Mouse (Mus musculus) yolk sac, embryonic 10.5 days (tissue): ENCODE measurements around the gene Cyp2d26.
A peak's percentile ranks its signal among the peaks of the same experiment; 100 is the strongest.
"Not testable (repeated sequence)": the region's sequence is repeated elsewhere in the genome, so short reads cannot be mapped to it uniquely, and the experiment has no call there.

Experiments
- DNase-seq: peaks from one replicate; pipeline ENCODE4 v3.0.0-alpha.2; 2017; ENCODE audit warnings: low spot score

The Cyp2d26 gene

DNA sequence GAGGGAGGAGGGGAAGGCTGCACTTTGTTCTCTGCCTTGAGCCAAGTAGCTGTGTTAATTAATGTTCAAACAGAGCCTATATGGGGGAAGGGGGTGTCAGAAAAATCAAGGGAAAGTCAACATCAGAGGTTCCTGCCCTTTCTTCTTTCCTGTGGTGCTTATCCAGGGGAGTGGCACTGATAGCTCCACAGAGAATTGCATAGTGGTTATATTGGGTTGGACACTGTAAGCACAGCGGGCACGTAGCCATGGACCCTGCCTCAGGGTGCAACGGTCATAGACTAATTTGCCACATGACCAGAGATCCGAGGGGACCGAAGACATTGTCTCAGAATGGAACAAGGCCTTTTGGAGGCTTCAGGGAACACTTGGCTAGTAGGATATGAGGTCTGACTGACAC, at the start of gene Cyp2d26:
Gene Cyp2d26, minus strand, starts transcription at position 18 of the 400 bp plus-strand sequence.
- DNase-seq: peak; percentile 32

DNA sequence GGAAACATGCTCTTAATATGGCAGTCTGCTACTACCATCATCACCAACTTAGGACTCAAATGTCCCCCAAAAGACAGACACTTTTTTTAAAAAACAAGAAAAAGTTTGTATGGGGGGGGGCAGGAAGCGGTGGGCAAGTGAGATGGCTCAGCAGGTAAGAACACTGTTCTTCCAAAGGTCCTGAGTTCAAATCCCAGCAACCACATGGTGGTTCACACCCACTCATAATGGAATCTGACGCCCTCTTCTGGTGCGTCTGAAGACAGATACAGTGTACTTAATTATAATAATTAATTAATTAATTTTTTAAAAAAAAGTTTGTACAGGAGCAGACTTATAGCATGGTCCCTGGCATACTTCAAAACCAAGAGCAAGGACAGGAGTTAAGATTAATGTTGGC, 45.1 kb upstream of the Cyp2d26 start:
- no peak for DNase-seq

- DNase-seq: no peak
Measured at GRCm38 (mm10) chr15:82829917-82830316, 35.8 kb upstream of the Cyp2d26 start.

DNA sequence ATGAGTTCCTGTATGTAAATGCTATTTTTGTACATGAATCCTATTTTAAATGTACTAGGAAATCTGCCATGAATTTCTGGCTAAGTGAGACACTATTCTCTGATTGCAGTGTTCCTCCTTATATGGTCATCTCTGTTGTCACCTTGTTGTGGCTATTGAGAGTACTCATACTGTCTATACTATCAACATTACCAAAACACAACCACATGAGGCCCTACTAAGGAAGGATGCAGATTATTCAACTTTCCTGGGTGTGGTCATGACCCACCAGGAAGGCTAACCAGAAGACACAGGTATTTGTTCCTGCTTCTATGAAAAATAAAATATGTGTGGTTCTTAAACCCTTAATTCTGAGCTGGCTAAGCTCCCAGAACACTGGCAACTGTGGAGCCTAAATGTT, 31.8 kb upstream of the Cyp2d26 start:
- no peak for DNase-seq

- DNase-seq: no peak
Measured at GRCm38 (mm10) chr15:82822347-82822746, 28.3 kb upstream of the Cyp2d26 start.

- no peak for DNase-seq
Measured at GRCm38 (mm10) chr15:82821657-82822056, 27.6 kb upstream of the Cyp2d26 start.

- DNase-seq: no peak
Measured at GRCm38 (mm10) chr15:82815296-82815695, 21.2 kb upstream of the Cyp2d26 start.

DNA sequence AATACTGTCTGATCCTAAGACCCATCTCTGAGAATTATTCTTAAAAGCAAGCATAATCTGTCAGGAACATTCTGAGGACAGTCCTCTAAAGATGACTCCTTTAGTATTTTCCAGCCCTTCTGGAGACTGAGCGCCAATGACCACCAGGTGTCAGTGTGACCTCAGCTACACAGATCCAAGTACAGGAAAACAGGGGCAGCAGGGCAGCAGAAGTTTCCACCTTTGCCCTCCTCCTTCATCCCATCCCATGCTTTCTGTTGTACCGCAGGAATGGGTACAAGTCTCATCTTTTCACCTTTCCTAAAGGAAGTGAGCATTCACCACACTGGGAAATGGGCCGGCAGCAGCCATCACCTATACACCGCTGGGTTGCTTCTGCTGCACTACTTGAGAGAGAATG, 20.7 kb upstream of the Cyp2d26 start:
- peak; percentile 32 for DNase-seq

GRCm38 (mm10) chr15:82814321-82814720, 20.2 kb upstream of the Cyp2d26 start:
- no peak for DNase-seq

DNA sequence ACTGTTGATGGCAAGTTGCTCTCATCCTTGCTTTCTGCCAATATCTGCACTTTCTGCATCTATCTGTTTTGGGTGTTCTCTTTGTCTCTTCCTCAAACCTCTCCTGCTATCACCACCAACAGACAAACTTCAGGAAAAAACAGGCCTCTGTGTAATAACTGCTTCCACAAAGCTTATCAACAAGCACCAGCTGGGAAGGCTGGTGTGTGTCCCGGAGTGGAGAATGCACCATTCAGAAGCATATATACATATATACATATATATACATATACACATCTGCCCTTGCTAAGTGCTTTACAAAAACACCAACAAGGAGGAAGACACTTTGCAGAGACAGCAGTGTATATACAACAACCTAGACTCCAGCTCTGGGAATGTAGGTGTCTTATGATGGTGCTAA, 16.5 kb upstream of the Cyp2d26 start:
- no peak for DNase-seq

DNA sequence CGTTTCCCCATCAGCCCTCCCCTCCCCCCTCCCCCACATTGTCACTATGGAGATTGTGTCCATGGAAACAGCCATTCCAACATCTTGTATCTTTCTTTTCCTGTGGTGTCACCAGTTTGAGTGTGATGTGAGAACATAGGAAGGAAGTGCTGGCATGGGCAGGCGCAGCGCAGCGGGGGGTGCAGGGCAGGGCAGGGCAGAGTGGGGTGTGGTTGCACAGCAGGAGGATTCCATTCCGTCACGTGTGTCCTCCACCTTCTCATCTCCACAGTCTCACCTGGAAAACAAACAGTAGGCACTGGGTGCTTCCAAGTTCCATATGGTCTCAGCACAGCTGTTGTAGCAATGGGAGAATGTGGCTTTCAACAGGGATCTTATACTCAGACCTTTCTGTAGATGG, 15.4 kb upstream of the Cyp2d26 start:
- no peak for DNase-seq

DNA sequence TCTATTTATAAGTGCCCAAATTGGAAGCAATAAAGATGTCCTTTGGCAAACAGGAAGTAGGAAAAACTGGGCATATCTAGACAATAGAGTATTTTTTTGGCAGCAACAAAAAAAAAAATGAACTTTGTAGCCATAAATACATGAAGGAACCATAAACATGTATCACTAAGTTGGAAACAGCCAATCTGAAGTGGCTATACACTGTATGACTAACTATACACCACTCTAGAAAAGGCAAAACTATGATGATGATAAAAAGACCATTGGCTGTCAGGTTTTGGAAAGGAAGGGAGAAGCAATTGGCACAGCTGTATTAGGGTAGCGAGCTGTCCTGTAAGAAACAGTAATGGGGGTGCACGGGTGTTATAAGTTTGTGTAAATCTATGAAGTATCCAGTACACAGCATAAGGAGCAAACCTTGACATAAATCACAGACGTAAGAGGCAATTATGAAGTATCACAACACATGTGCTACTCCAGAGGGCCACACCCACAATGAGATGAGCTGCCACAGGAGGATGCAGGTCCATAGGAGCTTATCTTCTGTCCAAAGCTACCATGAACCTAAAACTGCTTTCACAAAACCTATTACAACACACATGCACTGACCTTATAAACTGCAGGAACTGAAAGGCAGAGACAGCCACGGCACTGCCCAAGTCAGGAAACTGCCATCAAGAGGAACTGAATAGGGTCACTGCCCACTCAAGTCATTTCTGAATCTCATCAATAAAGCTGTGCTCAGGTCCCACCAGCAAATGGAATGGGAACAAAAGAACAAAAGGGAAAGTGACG, 13.1 kb upstream of the Cyp2d26 start:
- no peak for DNase-seq

- DNase-seq: peak; percentile 51
Measured at GRCm38 (mm10) chr15:82804708-82805639, 10.9 kb upstream of the Cyp2d26 start.

- DNase-seq: no peak
Measured at GRCm38 (mm10) chr15:82795936-82796440, 1.9 kb upstream of the Cyp2d26 start.

GRCm38 (mm10) chr15:82793868-82794267, 226 bp downstream of the Cyp2d26 start:
- no peak for DNase-seq

- DNase-seq: no peak
Measured at GRCm38 (mm10) chr15:82793454-82793853, 640 bp downstream of the Cyp2d26 start.

DNA sequence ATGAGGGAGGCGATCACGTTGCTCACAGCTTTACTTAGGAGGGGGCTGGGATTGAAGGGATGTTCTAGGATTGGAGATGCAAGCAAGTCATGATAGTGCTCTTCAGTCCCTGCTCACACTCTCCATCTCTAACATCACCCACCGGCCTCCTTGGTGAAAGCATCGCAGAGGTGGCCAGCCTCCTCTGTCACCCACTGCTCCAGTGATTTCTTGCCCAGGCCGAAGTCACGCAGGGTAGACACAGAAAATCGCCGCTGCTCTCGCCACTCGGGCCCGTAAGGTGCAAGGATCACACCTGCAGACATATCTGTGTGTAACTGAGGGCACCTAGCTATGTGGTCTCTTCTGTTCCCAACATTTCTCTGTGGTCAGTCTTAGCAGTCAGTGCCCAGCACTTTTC, 1.5 kb downstream of the Cyp2d26 start:
- no peak for DNase-seq

GRCm38 (mm10) chr15:82784581-82784980, 9.5 kb downstream of the Cyp2d26 start:
- DNase-seq: no peak

- no peak for DNase-seq
Measured at GRCm38 (mm10) chr15:82783800-82784199, 10.3 kb downstream of the Cyp2d26 start.

GRCm38 (mm10) chr15:82777856-82778255, 16.2 kb downstream of the Cyp2d26 start:
- DNase-seq: not testable (repeated sequence)

GRCm38 (mm10) chr15:82765943-82766342, 28.2 kb downstream of the Cyp2d26 start:
- DNase-seq: no peak

- DNase-seq: no peak
Measured at GRCm38 (mm10) chr15:82764881-82765280, 29.2 kb downstream of the Cyp2d26 start.
